Mouse (Mus musculus) liver, adult (tissue): ENCODE measurements around the gene Igf2bp1.

Source experiments
- GATA4 ChIP-seq: IDR thresholded peaks from 2 replicates; pipeline ENCODE4 v1.6.1; 2014; ENCODE audit warnings: mild to moderate bottlenecking, low read length; ENCODE audit not compliant: insufficient replicate concordance

The Igf2bp1 gene

DNA sequence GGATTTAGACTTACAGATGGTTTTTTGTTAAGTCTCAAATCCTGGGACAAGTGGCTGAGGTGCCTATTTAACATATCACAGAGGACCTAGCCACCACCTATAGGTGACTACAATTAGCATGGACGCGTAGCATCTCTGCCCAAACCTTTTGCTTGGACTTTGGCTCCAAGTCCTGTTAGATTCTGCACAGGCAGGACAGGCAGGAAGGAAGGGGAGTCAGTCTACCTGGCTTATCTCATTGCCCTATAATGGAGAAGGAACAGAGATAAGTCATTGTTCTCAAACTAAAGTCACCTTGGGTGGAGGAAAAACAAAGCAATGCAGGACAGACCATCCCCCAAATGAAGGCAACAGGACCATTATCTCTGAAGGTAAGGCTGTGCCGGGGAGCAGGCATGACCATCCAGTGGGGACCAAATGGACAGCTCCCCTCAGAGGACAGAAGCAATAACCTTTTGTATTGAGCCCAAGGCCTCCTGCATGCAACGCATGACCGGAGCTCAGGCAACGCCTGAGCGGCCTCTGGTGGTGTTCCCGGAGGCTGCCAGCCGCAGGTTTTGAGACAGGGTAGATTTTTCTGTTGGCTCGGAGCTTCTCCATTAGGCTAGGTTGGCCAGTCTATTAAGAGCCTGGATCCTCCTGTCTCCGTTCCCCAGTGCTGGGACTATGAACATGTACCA lies 65.8 kb downstream of the Igf2bp1 start:
- TF ChIP-seq GATA4, result no peak

DNA sequence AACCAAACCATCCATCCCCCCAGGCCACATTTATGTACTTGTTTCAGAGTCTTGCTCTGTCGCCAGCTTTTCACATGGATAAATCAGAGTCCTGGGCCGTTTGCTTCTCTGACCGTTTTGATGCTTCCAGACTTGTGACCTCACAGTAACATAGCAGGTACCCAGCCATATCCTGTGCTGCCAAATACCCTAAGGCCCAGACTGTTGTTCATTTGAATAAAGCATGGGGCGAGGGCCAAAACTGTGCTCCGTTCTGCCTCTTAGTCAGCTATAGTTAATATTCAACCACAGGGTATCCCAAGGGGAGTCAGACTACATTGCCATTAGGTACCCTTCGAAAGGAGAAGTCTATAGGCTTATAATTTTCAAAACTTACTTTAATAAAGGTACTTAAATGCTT lies 69.3 kb downstream of the Igf2bp1 start:
- no peak for TF ChIP-seq GATA4

DNA sequence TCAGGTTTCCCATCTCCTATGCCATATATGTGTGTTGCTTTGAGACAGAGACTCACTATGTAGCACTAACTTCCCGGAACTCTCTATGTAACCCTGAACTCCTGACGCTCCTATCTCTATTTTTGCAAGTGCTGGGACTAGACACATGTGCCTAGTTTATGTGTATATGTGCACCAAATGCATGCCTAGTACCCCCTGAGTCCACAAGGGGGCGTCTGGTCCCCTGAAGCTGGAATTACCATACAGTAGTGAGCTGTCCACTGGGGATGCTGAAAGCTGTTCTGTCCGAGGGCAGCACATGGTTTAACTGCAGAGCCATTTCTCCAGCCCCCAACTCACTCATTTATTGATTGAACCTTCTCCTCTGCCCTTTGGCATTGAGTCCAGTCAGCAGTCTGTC lies 79.3 kb downstream of the Igf2bp1 start:
- TF ChIP-seq GATA4, result no peak

DNA sequence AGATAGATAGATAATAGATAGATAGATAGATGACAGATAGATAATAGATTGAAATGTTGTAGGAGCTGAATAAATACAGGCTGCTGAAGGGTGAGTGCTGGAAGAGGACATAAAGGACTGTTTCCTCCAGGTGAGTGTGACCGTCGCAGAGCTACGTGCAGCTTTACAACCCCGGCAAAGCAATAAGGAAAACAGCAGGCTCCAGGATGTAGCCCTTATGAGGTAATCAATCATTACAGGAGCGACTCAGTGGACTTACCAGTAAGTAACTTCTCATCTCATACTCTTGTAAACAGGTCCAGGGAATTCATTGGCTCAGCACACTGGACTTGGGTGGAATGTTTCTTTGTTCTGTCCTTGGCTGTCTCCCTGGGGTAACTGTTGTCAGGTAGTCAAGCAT lies 79.8 kb downstream of the Igf2bp1 start:
- TF ChIP-seq GATA4, result no peak

GRCm38 (mm10) chr11:95924215-95924614 lies 81.5 kb downstream of the Igf2bp1 start:
- no peak for TF ChIP-seq GATA4

DNA sequence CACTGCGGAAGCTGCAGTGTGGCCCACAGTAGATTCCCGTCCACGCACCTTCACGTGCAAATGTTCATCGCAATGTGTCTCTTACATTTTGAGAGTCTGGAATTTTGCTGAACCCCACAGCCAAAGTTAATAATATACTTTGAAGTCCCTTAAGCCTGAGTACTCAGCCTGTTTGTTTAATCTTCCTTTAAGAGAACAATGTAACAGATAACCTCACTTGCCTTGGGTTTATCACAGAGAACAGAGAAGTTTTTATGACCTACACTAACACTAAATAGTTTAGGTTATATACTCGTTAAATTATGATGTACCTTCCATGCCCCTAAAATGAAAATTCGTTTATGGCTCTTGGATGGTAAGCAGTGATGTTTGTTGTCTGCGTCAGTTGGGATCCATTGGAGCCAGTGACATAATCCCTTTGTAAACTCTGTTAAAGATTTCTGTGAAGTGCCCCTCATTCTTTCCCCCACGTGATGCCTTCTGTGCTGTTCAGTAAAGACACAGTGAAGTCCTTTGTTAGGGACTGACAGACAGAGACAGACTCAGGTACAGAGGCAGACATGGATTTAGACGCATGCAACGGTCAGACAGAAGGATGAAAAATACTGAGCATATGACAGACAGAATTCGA lies 83.6 kb downstream of the Igf2bp1 start:
- no peak for TF ChIP-seq GATA4

GRCm38 (mm10) chr11:95916426-95916825 lies 89.3 kb downstream of the Igf2bp1 start:
- no peak for TF ChIP-seq GATA4

DNA sequence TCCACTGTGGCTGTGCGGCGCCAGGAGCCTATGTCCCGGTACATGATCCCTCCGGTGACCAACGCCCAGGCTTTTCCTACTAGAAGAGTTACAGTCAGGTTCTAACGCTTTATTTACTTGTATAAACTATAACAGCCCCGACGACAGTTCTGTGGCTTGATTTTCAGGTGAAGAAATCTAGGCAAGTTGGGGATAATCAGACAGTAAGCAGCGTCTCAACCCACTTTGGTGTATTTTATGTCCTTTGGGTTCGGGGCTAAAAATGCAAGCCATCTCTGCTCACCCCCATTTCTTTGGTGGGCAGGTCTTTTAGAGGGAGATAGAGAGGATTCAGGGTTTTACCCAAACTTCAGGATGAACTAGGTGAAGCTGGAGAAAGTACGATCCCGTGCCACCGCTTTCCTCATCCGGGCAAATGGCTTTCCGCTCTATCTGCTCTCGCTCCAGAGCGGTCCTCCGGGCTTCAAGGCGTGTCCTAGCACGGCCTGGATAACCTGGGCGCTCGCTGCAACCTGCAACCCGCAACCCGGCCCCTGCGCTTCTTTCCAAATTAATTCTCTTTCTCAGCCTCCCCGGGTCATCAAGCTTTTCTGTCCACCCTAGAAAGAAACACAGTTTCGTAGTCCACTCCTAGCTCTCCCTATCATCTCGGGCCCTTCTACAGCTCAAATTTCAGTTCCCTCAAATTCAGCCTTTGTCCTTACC lies 90.6 kb downstream of the Igf2bp1 start:
- TF ChIP-seq GATA4, result no peak

- no peak for TF ChIP-seq GATA4
Measured at GRCm38 (mm10) chr11:95914571-95914991, 91.2 kb downstream of the Igf2bp1 start, which contains the start of gene B4galnt2. Gene B4galnt2 (minus strand): TSS chr11:95914891.

DNA sequence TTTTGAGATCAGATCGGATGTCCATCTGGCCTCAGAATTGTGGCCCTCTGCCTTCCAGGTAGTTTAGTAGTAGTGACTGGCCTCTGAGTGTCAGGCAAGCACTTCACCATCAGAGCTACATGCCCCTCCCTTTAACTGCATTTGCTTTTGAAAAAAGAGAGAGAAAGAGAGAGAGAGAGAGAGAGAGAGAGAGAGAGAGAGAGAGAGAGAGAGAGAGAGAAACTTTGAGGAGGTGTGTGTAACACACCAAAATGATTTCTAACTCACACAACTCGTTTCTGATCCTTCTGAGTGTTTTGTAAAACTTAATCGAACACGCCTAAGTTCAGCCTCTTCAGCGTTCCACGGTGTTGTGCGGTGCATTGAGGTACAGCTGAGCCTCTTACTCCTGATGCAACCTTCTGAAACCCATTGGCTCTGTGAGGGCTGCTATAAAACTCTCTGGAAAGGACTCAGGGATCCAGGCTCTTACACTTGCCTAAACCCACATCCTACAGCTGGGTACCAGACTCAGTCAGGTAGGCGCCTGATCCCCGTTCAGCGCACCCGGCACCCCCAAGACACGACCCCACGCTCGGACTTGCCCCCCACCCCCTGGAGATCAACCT lies 91.7 kb downstream of the Igf2bp1 start:
- no peak for TF ChIP-seq GATA4

DNA sequence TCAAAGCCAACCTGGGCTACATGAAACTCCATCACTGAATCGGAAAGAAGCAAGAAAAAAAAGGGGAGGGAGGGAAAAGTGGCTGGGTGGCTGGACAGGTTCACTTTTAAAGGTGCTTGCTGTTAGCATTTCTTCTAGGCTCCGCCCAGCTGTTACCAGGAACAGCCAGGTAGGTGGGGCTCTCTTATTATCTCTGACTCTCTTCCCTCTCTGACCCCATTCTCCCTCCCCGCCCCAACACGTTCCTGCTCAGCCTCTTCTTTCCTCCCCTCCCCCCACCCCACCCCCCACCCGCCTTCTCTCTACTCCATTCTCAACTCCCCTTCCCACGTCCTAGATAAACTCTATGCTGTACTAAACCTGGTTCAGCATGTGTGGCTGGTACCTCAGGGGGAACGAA lies 94.2 kb downstream of the Igf2bp1 start:
- no peak for TF ChIP-seq GATA4

- no peak for TF ChIP-seq GATA4
Measured at GRCm38 (mm10) chr11:95907805-95908524, 97.8 kb downstream of the Igf2bp1 start.
